Mouse (Mus musculus) stomach, embryonic 15.5 days (tissue): ENCODE data around the gene Foxj3. TPM values are rescaled to one million over a fixed set of nuclear protein-coding genes. Genes with fewer than 3 reads are reported as not detected.

Experiments used
- ATAC-seq: fragments of 200-750 bp; cut with Nextera tagmentation; 2 replicates; pipeline ENCODE4 v1.8.0; 2017; ENCODE audit warnings: low read depth, moderate number of reproducible peaks, moderate TSS enrichment; ENCODE audit not compliant: insufficient read depth, low FRiP score
- H3K27ac ChIP-seq: fragments of 300-500 bp; sonication (generic); 2 replicates; pipeline ENCODE4 v1.5.1; 2015; ENCODE audit warnings: mild to moderate bottlenecking, inconsistent platforms
- H3K27me3 ChIP-seq: fragments of 300-500 bp; sonication (generic); replicated peaks from 2 replicates; pipeline ENCODE4 v1.6.1; 2015; ENCODE audit warnings: inconsistent platforms
- H3K36me3 ChIP-seq: fragments of 300-500 bp; sonication (generic); 2 replicates; pipeline ENCODE4 v1.6.1; 2015; ENCODE audit warnings: inconsistent platforms
- H3K4me1 ChIP-seq: fragments of 300-500 bp; sonication (generic); 2 replicates; pipeline ENCODE4 v1.6.1; 2015; ENCODE audit warnings: inconsistent platforms
- H3K4me2 ChIP-seq: fragments of 300-500 bp; sonication (generic); 2 replicates; pipeline ENCODE4 v1.6.1; 2015; ENCODE audit warnings: mild to moderate bottlenecking, inconsistent platforms
- H3K4me3 ChIP-seq: fragments of 300-500 bp; sonication (generic); replicated peaks from 2 replicates; pipeline ENCODE4 v1.5.1; 2015; ENCODE audit warnings: inconsistent platforms
- H3K9ac ChIP-seq: fragments of 300-500 bp; sonication (generic); 2 replicates; pipeline ENCODE4 v1.6.1; 2015; ENCODE audit warnings: inconsistent platforms
- H3K9me3 ChIP-seq: fragments of 300-500 bp; sonication (generic); 2 replicates; pipeline ENCODE4 v1.6.1; 2016; ENCODE audit warnings: inconsistent platforms
- WGBS: fragments of 180-500 bp; shearing (Covaris S2); methylation state at CpG from one replicate; pipeline ENCODE4 v1.1.7; 2015; 5-methylcytosine and 5-hydroxymethylcytosine counted together
- polyA plus RNA-seq: library from polyadenylated mRNA; unstranded; fragments of >200 nt; fragmentation: Nextera tagmentation; extraction: Ambion mirVana; gene quantifications from 2 replicates; pipeline ENCODE4 v1.2.1, GENCODE M21; 2015

The Foxj3 gene
- polyA plus RNA-seq, 1 experiment from 2014 or later, result 18.2 TPM

DNA sequence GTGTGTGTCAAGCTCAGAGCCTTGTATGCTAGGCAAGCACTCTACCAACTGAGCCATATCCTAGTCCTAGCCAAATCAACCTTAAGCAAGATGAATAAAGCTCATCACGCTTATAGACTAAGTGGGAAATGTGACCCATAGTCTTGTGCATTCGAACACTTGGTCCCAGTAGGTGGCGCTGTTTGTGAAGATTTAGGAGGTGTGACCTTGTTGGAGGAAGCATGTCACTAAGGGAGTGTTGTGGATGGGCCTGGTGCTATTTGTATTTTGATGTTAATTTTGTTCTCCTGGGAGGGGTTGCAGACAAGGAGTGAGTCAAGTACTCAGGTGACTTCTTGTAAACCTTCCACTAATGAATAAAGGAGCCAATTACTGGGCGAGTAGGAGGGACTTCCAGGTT, 105.9 kb downstream of the Foxj3 start:
- Histone ChIP-seq H3K27ac (no peak overlapping the region), H3K9ac (no peak overlapping the region), H3K27me3 (no peaks in the 10 kb centered on the region), H3K4me2 (no peak overlapping the region), H3K4me3 (no peak overlapping the region), H3K36me3 (no peaks in the 10 kb centered on the region), H3K4me1 (no peaks in the 10 kb centered on the region), H3K9me3 (no peaks in the 10 kb centered on the region)
- no peak for ATAC-seq
- WGBS, result 82% methylated on average over 4 of the region's 4 CpGs

DNA sequence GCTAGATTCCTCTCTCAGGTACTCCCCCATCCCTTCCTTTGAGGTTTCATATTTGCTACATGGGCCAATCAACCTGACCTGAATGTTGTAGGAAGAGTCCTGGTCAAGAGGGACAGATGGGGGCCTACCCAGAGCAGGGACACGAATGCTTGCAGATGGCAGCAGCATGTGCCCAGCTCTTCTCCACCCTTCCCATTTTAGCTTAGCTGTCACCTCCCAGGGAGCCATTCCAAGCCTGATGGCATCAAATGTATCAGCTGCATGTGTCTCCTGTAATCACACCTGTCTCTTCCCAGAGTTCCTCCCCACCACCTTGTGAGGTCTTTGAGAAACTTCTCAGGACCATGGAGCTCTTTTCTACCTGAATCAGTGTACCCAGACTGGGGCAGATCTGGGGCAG, 120.2 kb downstream of the Foxj3 start:
- Histone ChIP-seq H3K4me2 (no peak overlapping the region), H3K4me3 (no peak overlapping the region), H3K27me3 (no peaks in the 10 kb centered on the region), H3K27ac (no peak overlapping the region), H3K9ac (no peak overlapping the region), H3K36me3 (no peaks in the 10 kb centered on the region), H3K9me3 (peaks cover 4% of the 10 kb centered on the region; the same call in 1 of the 2 replicates), H3K4me1 (no peaks in the 10 kb centered on the region)
- WGBS, result 74% methylated on average over 1 of the region's 1 CpGs
- ATAC-seq, result no peak

DNA sequence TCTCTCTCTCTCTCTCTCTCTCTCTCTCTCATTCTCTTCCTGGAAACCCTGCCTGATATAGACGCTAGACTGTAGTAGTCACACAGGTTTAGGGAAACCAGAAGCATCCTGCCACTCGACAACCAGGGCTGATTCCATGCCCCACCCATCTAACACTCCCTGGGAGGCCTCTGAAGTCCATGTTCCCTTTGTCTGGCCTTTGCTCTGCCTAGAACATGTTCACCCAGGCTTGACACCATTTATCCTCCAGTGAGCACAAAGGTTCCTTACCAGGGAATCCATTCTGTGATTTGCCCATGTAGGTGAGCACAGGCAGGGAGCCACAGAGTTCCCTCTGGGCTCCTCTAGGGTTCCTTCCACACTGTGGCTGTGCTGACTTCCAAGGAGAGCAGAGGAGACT, 121.4 kb downstream of the Foxj3 start:
- Histone ChIP-seq H3K4me3 (no peak overlapping the region), H3K4me1 (no peaks in the 10 kb centered on the region), H3K27ac (no peak overlapping the region), H3K36me3 (no peaks in the 10 kb centered on the region), H3K9ac (no peak overlapping the region), H3K4me2 (no peak overlapping the region), H3K9me3 (no peaks in the 10 kb centered on the region), H3K27me3 (no peaks in the 10 kb centered on the region)
- WGBS, result 41% methylated on average over 2 of the region's 2 CpGs
- ATAC-seq, result no peak

DNA sequence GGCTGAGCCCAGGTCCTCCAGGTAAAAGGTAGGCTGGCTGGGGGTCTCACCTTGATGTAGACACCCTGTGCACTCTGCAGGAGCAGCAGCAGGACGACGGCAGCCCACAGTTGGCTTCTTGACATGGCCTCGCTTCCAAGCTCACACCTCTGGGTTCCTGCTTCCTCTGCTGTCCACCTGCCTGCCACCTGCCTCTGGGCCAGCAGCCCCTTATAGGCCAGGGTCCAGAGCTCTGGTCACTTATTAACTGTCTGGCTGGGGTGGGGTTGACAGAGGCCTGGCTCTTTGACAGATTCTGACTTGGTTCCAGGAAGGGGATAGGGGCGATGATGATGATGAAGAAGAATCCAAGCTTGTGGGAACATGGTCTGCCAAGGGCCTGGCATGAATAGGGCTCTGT, 121.9 kb downstream of the Foxj3 start, which contains the start of gene Guca2b:
Guca2b (minus strand) TSS at position 224 of the 400 bp plus-strand sequence.
- Histone ChIP-seq H3K27me3 (no peaks in the 10 kb centered on the region), H3K4me2 (no peak within 1 kb of the TSS), H3K4me3 (no peak within 1 kb of the TSS), H3K4me1 (no peaks in the 10 kb centered on the region), H3K9me3 (no peaks in the 10 kb centered on the region), H3K9ac (no peak within 1 kb of the TSS), H3K27ac (no peak within 1 kb of the TSS), H3K36me3 (no peaks in the 10 kb centered on the region)
- WGBS, result 65% methylated on average over 4 of the region's 4 CpGs
- ATAC-seq, result no peak

DNA sequence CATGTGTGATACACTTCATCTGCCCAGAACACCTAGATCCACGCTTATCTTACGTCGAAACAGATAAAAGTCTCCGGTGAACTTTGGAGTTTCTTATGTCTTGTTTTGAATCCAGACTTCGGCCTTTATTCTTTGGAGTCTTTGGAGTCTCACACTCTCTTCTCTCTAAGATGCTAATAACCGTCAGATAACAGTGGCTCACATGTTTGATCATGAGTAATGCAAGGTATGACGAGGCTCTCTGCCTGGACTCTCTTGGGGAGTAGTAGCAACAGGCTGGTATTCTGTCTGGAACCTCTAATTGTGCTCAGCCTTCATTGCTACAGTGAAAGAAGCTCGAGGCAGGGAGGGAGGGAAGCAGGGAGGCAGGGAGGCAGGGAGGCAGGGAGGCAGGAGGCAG, 123.2 kb downstream of the Foxj3 start:
- no peak for ATAC-seq
- WGBS, result 74% methylated on average over 8 of the region's 8 CpGs

DNA sequence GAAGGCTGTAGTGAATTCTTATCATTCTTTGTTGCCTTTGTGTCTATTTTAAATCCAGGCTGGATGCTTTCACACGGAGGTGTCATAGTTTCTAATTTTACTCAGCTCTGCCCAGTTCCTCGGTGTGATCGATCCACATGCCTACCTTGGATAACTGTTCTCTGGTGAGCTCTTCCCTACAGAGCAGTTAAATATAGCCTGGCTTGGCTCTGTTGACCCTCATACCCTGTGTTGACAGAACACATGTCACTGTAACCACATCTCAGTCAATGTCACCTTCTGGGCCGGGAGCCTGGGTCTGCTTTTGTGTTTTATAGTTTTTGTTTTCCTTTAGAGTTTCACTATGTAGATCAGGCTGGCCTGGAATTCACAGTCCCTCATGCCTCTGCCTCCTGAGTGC, 125.3 kb downstream of the Foxj3 start:
- no peaks in the 10 kb centered on the region for H3K4me1 ChIP-seq
- WGBS, result 59% methylated on average over 4 of the region's 4 CpGs
- no peaks in the 10 kb centered on the region for H3K27me3 ChIP-seq
- H3K27ac ChIP-seq, result no peak overlapping the region
- H3K9ac ChIP-seq, result no peak overlapping the region
- H3K4me2 ChIP-seq, result no peak overlapping the region
- H3K9me3 ChIP-seq, result no peaks in the 10 kb centered on the region
- no peak overlapping the region for H3K4me3 ChIP-seq
- no peak for ATAC-seq
- H3K36me3 ChIP-seq, result no peaks in the 10 kb centered on the region

More for the DNA sequence above, 123.2 kb downstream of the Foxj3 start:
- Histone ChIP-seq H3K4me1 (no peaks in the 10 kb centered on the region), H3K4me2 (no peak overlapping the region), H3K36me3 (no peaks in the 10 kb centered on the region), H3K9ac (no peak overlapping the region), H3K27ac (no peak overlapping the region), H3K27me3 (no peaks in the 10 kb centered on the region), H3K9me3 (no peaks in the 10 kb centered on the region), H3K4me3 (no peak overlapping the region)

DNA sequence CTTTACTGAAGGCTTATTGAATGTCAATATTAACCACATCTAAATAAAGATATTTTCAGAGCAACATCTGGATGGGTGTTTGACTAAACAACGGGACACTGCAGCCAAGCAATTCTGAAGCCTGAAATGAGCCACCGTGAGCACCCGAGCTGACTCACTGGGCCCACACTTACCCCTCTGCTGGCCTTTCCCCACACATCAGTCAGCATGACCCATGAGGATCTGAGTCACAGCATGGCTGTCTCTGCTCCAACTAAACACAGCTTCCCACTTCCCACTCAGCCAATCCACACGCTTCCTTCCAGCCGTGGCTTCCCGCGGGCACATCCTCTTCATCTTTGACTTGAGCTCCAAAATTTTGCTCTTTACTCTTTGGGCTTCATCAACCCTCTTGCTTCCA, 126.2 kb downstream of the Foxj3 start:
- Histone ChIP-seq H3K36me3 (no peaks in the 10 kb centered on the region), H3K4me3 (no peak overlapping the region), H3K4me1 (no peaks in the 10 kb centered on the region), H3K27ac (no peak overlapping the region), H3K27me3 (no peaks in the 10 kb centered on the region), H3K9ac (no peak overlapping the region), H3K9me3 (no peaks in the 10 kb centered on the region), H3K4me2 (no peak overlapping the region)
- ATAC-seq, result no peak
- whole genome bisulfite sequencing, result 77% methylated on average over 7 of the region's 7 CpGs

DNA sequence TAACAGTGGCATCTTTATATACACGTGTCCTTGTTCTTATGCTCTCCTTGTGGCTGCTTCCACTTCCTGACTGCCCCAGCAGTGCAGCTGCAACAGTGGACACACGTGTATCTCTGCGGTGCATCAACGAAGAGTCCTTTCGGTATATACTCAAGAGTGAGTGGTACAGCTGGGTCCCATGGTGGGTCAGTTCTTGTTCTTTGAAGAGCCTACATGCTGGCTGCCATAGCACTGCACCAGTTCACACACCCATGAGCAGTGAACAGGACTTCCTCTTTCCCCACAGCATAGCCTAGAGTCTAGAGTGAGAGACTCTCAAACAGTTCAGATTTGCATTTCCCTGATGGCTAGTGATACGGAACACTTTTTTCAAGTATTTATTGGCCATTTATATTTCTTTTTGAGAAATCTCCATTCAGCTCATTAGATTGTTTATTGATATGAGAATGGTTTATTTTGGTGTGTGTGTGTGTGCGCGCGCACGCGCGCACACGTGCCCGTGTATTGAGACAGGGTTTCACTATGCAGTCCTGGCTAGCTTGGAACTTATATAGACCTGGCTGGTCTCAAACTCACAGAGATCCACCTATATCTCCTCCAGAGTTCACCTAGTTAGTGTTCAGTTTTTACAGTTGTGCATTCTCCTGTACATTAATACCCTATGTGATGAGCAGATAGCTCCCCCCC, 126.7 kb downstream of the Foxj3 start:
- WGBS, result 89% methylated on average over 14 of the region's 14 CpGs
- no peaks in the 10 kb centered on the region for H3K36me3 ChIP-seq
- no peak overlapping the region for H3K27ac ChIP-seq
- no peaks in the 10 kb centered on the region for H3K4me1 ChIP-seq
- ATAC-seq, result no peak
- H3K4me3 ChIP-seq, result no peak overlapping the region
- H3K9ac ChIP-seq, result no peak overlapping the region
- no peaks in the 10 kb centered on the region for H3K27me3 ChIP-seq
- no peaks in the 10 kb centered on the region for H3K9me3 ChIP-seq
- H3K4me2 ChIP-seq, result no peak overlapping the region

DNA sequence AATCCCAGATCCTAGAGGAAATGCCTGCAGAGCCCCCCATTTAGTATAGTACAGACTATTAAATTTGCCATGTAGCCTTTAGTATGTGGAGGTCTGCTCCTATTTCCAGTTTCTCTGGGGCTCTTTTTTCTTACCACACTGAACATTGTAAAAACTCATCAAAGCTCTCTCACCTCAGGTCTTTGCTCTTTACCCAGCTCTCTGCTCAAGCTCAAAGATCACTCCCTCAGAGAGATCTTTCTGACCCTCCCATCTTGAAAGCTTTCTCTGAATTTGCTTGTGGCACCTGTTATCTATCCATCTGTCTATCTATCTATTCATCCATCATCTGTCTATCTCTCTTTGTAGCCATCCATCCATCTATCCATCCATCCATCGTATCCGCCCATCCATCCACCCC, 128.4 kb downstream of the Foxj3 start:
- Histone ChIP-seq H3K9me3 (no peaks in the 10 kb centered on the region), H3K27me3 (no peaks in the 10 kb centered on the region), H3K27ac (no peak overlapping the region), H3K4me2 (no peak overlapping the region), H3K4me1 (no peaks in the 10 kb centered on the region), H3K36me3 (no peaks in the 10 kb centered on the region), H3K4me3 (no peak overlapping the region), H3K9ac (no peak overlapping the region)
- WGBS, result 75% methylated on average over 2 of the region's 2 CpGs
- ATAC-seq, result no peak

DNA sequence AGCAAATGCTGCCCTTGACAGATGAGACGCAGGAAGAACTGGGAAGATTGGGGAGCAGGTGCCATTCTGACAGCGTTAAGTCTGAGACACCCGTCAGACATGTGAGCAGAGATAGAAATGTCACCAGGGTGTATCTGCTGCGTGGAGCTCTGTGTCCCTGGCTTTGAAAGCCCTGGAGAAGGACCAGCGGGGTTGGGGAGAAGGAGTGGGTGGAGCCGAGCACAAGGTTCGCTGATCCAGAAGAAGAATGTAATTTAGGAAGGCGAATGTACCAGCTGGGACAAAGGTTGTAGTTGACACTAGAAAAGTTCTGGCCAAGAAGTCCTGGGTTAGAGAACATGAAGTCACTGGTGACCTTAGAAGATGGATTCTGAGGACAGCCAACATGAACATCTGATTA, 129.3 kb downstream of the Foxj3 start:
- Histone ChIP-seq H3K27ac (no peak overlapping the region), H3K9ac (no peak overlapping the region), H3K4me1 (no peaks in the 10 kb centered on the region), H3K4me3 (no peak overlapping the region), H3K4me2 (no peak overlapping the region), H3K27me3 (no peaks in the 10 kb centered on the region), H3K9me3 (no peaks in the 10 kb centered on the region), H3K36me3 (no peaks in the 10 kb centered on the region)
- no peak for ATAC-seq
- WGBS, result 46% methylated on average over 8 of the region's 8 CpGs

DNA sequence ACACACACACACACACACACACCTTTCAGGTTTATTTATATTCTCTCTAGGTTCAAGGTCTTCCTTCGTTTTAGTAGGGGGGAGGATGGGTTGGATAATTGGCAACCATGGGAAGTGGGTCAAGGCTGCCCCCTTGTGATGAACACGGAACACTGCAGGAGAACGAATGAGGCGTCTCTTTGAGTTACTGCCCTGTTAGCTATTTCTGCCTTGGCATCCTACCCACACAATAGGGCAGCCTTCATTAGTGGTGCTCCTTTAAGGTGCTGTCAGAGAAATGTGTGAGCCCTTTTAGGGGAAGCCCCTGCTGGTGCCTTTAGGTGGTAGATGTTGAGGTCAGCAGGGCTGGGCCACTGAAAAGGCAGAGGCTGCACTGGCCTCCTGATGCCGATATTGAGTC, 130.7 kb downstream of the Foxj3 start:
- no peak for ATAC-seq
- H3K36me3 ChIP-seq, result no peaks in the 10 kb centered on the region
- no peaks in the 10 kb centered on the region for H3K4me1 ChIP-seq
- 32% methylated on average over 5 of the region's 5 CpGs for WGBS
- no peak overlapping the region for H3K27ac ChIP-seq
- no peak overlapping the region for H3K9ac ChIP-seq
- no peak overlapping the region for H3K4me2 ChIP-seq
- no peaks in the 10 kb centered on the region for H3K27me3 ChIP-seq
- no peaks in the 10 kb centered on the region for H3K9me3 ChIP-seq
- H3K4me3 ChIP-seq, result no peak overlapping the region

DNA sequence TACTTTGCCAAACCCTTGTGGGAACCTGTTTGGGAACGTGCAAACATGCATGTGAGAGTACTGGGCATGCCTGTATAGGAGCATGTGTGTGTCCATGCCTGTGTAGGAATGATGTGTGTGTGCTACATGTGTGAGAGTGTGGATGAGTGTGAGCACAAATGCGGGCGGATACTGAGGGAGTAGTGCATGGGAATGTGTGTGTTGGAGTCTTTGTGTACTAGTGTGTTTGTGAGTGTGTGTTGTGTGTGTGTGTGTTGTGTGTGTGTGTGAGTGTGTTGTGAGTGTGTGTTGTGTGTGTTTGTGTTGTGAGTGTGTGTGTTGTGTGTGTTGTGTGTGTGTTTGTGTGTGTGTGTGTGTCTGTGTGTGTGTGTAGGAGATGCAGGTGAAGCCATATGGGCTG, 131.4 kb downstream of the Foxj3 start:
- WGBS, result 83% methylated on average over 3 of the region's 3 CpGs
- Histone ChIP-seq H3K27me3 (no peaks in the 10 kb centered on the region), H3K4me3 (no peak overlapping the region), H3K27ac (no peak overlapping the region), H3K36me3 (no peaks in the 10 kb centered on the region), H3K9me3 (no peaks in the 10 kb centered on the region), H3K4me1 (no peaks in the 10 kb centered on the region), H3K9ac (no peak overlapping the region), H3K4me2 (no peak overlapping the region)
- ATAC-seq, result no peak

DNA sequence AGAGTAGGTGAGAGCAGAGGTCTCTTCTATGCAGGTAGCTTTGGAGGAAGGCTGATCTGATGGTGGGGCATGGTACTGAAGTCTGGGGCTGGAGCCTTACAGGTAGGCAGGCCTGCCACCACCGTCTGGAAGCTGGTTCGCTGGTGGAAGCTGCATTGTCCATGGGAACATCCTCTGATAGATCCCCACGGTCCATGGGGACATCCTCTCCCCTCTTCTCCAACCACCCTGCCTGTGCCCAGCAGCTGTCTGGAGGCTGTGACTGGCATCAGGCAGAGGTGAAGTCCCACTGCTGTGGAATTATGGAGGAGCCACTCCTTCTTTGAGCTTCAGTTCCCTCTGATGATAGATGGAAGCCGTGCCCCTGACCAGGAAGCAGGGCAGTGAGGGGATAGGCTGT, 131.8 kb downstream of the Foxj3 start:
- no peak overlapping the region for H3K4me2 ChIP-seq
- H3K27me3 ChIP-seq, result no peaks in the 10 kb centered on the region
- H3K9ac ChIP-seq, result no peak overlapping the region
- no peaks in the 10 kb centered on the region for H3K4me1 ChIP-seq
- no peak overlapping the region for H3K27ac ChIP-seq
- no peak for ATAC-seq
- no peaks in the 10 kb centered on the region for H3K36me3 ChIP-seq
- 65% methylated on average over 4 of the region's 4 CpGs for WGBS
- H3K4me3 ChIP-seq, result no peak overlapping the region
- H3K9me3 ChIP-seq, result no peaks in the 10 kb centered on the region
